Mouse (Mus musculus): ENCODE measurements around the gene Wdr38. TPM values are rescaled to one million over a fixed set of nuclear protein-coding genes. Genes with fewer than 3 reads are reported as not detected.

The Wdr38 gene
- total RNA-seq, 1 experiment from 2014 or later = 0.65 TPM

DNA sequence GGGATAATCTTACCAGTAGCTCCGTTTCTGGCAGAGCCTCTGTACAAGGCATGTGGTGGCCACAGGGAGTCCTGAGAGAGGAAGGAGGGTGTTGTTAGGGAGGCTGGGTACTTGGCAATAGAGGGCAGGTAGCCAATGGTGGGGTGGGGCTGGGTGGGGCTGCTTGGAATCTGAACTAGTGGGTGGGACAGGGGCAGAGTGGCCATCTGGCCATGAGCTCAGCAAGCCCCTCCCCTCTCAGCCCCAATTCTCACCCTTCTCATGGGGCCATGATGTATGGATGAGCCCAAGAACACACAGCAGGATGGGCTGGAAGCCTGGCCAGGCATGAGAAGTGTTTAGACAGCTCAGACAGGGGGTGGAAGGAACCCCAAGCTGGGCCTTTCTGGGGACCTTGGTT lies 9.9 kb upstream of the Wdr38 start:
- no peak for ATAC-seq (replicated peaks in 1 of 2; ENCODE audit: insufficient read depth in 1 of 2, low FRiP score in 2 of 2, low TSS enrichment in 1 of 2, low read depth in 1 of 2, poor library complexity in 2 of 2, severe bottlenecking in 2 of 2)

DNA sequence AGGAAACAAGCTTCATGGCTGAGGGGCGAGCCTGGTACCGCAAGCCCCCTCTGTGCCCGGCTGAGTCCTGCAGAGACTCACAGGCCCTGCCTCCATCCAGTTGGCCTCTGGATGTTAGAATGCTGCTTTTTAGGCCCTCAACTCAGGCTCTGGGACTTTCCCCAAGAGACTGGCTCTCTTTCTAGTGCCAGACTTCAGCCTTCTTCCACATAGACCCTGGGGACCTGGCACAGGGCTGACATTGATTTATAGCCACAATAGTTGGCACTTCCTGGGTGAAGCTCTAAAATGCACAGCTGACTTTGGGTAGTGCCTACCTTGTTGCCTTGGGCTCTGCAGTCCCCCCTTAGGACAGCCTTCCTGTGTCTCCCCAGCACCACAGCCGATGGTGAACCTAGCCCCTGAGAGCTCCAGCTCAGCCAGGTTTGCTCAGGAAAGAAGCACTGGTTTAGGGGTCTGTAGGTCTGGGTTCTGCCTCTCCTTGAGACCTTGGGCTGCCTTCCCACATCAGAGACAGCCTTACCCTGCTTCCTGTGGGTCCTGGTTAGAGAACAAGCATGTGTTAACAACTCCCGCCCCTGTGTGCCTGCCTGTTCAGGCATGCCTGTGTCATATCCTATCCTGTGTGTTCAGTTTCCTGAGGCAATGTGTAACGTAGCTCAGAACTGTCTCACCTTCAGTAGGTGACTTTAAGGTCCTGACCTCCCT lies 9.3 kb upstream of the Wdr38 start:
- ATAC-seq (replicated peaks in 1 of 2; ENCODE audit: insufficient read depth in 1 of 2, low FRiP score in 2 of 2, low TSS enrichment in 1 of 2, low read depth in 1 of 2, poor library complexity in 2 of 2, severe bottlenecking in 2 of 2) = peak; percentile 35 to 54; a peak in 1 of 4 replicates

DNA sequence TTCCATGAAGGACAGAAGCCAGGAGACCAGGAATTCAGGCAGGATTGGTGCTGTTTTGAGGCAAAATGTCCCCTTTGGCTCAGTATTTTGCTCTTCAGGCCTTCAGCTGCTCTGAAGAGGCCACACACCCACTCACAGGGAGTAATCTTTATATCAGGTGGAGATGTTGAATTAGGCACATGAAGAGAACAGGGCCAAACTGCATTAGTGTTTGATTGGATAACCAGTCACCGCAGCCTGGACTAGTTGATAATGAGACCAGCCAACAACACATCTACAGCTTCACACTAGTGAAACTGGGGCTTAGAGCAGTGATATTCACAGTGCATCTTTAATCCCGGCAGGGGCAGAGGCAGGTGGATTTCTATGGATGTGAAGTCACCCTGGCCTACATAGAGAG lies 8.3 kb upstream of the Wdr38 start:
- ATAC-seq (replicated peaks in 1 of 2; ENCODE audit: insufficient read depth in 1 of 2, low FRiP score in 2 of 2, low TSS enrichment in 1 of 2, low read depth in 1 of 2, poor library complexity in 2 of 2, severe bottlenecking in 2 of 2) = no peak

GRCm38 (mm10) chr2:38992004-38992403 lies 5.3 kb upstream of the Wdr38 start:
- ATAC-seq (replicated peaks in 1 of 2; ENCODE audit: insufficient read depth in 1 of 2, low FRiP score in 2 of 2, low TSS enrichment in 1 of 2, low read depth in 1 of 2, poor library complexity in 2 of 2, severe bottlenecking in 2 of 2) = no peak

DNA sequence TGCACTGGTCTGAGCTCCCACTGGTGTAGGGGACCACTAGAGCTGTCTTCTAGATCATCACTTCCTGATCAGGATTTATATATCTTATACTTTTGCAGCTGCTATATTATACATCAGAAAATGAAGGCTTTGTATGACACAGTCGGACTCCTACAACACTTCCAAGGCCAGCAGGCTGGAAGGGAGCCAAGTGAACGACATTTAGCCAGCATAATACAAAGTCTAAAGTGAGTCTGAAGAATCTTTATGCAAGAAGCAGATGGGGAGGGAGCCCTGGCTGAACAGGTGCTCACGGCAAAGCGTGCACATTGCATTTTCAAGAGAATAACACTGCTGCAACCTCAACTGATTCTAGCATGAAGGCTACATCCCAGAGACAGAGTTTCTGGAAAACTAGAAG lies 4.8 kb upstream of the Wdr38 start:
- ATAC-seq (replicated peaks in 1 of 2; ENCODE audit: insufficient read depth in 1 of 2, low FRiP score in 2 of 2, low TSS enrichment in 1 of 2, low read depth in 1 of 2, poor library complexity in 2 of 2, severe bottlenecking in 2 of 2) = no peak

DNA sequence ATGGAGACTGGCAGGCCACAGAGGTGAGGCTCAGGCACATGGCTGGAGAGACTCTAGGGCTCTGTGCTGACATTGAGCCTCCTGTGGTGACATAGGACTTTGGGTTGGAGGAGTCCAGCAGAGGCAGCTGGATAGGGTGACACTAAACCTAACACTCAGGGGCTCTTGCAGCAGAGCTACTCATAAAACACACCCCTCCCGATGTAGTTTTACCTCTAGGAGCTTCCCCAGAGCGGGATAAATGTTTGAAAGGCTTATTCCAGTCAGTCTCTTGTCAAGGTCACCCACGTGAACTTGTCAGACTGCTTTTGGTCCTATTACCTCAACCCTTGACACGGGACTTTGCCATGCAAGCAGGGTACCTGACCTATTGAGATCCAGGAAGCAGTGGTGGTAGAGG lies 2.1 kb downstream of the Wdr38 start:
- no peak for ATAC-seq (replicated peaks in 1 of 2; ENCODE audit: insufficient read depth in 1 of 2, low FRiP score in 2 of 2, low TSS enrichment in 1 of 2, low read depth in 1 of 2, poor library complexity in 2 of 2, severe bottlenecking in 2 of 2)

- no peak for ATAC-seq (replicated peaks in 1 of 2; ENCODE audit: insufficient read depth in 1 of 2, low FRiP score in 2 of 2, low TSS enrichment in 1 of 2, low read depth in 1 of 2, poor library complexity in 2 of 2, severe bottlenecking in 2 of 2)
These were observed 2.8 kb downstream of the Wdr38 start for GRCm38 (mm10) chr2:38999910-39000586.

GRCm38 (mm10) chr2:39000587-39000919 lies 3.3 kb downstream of the Wdr38 start:
- ATAC-seq (replicated peaks in 1 of 2; ENCODE audit: insufficient read depth in 1 of 2, low FRiP score in 2 of 2, low TSS enrichment in 1 of 2, low read depth in 1 of 2, poor library complexity in 2 of 2, severe bottlenecking in 2 of 2) = no peak

GRCm38 (mm10) chr2:39001866-39002265 lies 4.6 kb downstream of the Wdr38 start:
- ATAC-seq (replicated peaks in 1 of 2; ENCODE audit: insufficient read depth in 1 of 2, low FRiP score in 2 of 2, low TSS enrichment in 1 of 2, low read depth in 1 of 2, poor library complexity in 2 of 2, severe bottlenecking in 2 of 2) = no peak

GRCm38 (mm10) chr2:39003106-39003505 lies 5.8 kb downstream of the Wdr38 start:
- ATAC-seq (replicated peaks in 1 of 2; ENCODE audit: insufficient read depth in 1 of 2, low FRiP score in 2 of 2, low TSS enrichment in 1 of 2, low read depth in 1 of 2, poor library complexity in 2 of 2, severe bottlenecking in 2 of 2) = no peak

DNA sequence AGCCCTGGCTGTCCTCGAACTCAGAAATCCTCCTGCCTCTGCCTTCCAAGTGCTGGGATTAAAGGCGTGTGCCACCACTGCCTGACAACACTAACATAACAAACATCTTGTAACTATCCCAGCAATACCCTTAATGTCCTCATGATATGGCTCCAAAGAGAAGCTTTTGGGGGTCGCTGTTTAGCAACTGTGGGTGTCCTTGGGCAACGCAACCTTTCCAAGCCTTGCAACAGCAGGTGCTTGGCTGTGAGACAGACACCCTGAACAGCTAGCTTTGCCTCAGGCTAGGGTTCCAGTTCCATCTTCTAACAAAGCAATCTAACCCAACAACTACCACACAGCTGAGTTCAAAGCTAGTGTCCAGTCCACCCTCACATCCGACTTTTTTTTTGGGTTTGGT lies 6.2 kb downstream of the Wdr38 start:
- ATAC-seq (replicated peaks in 1 of 2; ENCODE audit: insufficient read depth in 1 of 2, low FRiP score in 2 of 2, low TSS enrichment in 1 of 2, low read depth in 1 of 2, poor library complexity in 2 of 2, severe bottlenecking in 2 of 2) = no peak

DNA sequence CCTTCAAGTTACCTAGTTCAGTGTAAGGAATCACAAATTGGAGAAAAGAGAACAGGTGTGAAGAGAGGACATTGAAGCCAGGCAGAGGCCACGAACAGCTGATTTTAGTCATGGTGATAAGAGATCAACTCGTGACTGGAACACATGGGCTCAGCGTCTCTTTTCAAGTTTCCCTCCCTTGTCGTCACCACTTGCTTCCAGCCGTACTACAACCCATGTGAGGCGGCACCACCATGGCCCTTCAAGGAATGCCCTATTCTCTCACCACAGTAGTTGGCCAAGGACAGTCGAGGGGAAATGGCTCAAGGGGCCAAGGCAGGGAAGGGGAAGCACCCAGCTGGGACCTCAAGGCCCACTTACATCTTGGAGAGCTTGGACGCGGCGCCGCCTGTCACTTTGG lies 7.1 kb downstream of the Wdr38 start:
- ATAC-seq (replicated peaks in 1 of 2; ENCODE audit: insufficient read depth in 1 of 2, low FRiP score in 2 of 2, low TSS enrichment in 1 of 2, low read depth in 1 of 2, poor library complexity in 2 of 2, severe bottlenecking in 2 of 2) = peak in 1 of 2 experiments; percentile 1; a peak in 1 of 4 replicates

- peak; percentile 81 to 83 for ATAC-seq (replicated peaks in 1 of 2; ENCODE audit: insufficient read depth in 1 of 2, low FRiP score in 2 of 2, low TSS enrichment in 1 of 2, low read depth in 1 of 2, poor library complexity in 2 of 2, severe bottlenecking in 2 of 2)
These were observed 7.7 kb downstream of the Wdr38 start, which contains the start of gene Arpc5l for GRCm38 (mm10) chr2:39004880-39005435. Gene Arpc5l, plus strand, starts transcription at chr2:39005348.

DNA sequence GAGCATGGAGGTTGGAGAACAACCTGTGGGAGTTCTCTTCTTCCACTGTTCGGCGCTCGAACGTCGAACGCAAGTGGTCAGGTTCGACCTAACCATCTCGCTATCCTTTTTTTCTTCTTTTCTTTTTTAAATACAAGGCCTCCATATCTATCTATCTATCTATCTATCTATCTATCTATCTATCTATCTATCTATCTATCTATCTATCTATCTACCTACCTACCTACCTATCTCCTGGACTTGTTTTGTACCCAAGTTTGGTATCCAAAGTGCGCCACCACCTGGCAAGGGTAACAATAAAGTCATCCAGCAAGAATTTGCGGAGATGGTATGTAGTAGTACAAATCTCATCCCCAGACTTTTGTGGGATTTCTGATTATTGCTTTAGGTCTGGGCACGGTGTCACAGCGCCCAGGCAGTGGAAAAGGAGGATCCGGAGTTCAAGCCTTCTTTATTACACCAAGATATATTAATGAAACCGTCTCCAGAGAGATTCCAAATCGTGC lies 8.4 kb downstream of the Wdr38 start, which contains the start of gene Rpl35:
TSS of gene Rpl35 (minus strand) at position 51 of the 506 bp plus-strand sequence.
- ATAC-seq (replicated peaks in 1 of 2; ENCODE audit: insufficient read depth in 1 of 2, low FRiP score in 2 of 2, low TSS enrichment in 1 of 2, low read depth in 1 of 2, poor library complexity in 2 of 2, severe bottlenecking in 2 of 2) = no peak

DNA sequence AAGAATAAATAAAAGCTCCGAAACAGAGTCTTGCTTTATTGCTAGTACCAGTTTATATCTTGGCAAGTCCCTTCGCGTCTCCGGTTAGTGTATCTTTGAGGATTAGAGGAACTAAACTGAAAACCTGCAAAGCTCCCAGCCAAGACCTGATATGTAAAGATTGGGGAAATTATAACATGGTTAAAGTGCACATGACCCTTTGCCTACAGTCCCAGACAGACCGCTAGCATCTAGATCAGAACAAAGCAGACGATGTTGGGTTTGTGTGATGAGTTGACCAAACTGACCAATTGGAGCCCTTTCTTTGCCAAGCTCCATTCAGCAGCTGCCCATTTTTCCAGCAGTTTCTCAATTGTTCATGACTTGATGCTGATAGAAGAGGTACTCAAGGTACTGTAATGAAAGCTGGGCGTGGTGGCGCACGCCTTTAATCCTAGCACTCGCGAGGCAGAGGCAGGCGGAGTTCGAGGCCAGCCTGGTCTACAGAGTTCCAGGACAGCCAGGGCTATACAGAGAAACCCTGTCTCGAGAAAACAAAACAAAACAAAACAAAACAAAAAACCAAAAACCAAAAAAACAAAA lies 9.0 kb downstream of the Wdr38 start:
- no peak for ATAC-seq (replicated peaks in 1 of 2; ENCODE audit: insufficient read depth in 1 of 2, low FRiP score in 2 of 2, low TSS enrichment in 1 of 2, low read depth in 1 of 2, poor library complexity in 2 of 2, severe bottlenecking in 2 of 2)

GRCm38 (mm10) chr2:39007865-39008264 lies 10.6 kb downstream of the Wdr38 start:
- ATAC-seq (replicated peaks in 1 of 2; ENCODE audit: insufficient read depth in 1 of 2, low FRiP score in 2 of 2, low TSS enrichment in 1 of 2, low read depth in 1 of 2, poor library complexity in 2 of 2, severe bottlenecking in 2 of 2) = peak; percentile 31 to 60

- 0 out of 4 replicates have a peak, but pooled peaks of 1 of the 2 experiments have one; percentile 0 for ATAC-seq (replicated peaks in 1 of 2; ENCODE audit: insufficient read depth in 1 of 2, low FRiP score in 2 of 2, low TSS enrichment in 1 of 2, low read depth in 1 of 2, poor library complexity in 2 of 2, severe bottlenecking in 2 of 2)
These were observed 11.1 kb downstream of the Wdr38 start for GRCm38 (mm10) chr2:39008350-39008851.

DNA sequence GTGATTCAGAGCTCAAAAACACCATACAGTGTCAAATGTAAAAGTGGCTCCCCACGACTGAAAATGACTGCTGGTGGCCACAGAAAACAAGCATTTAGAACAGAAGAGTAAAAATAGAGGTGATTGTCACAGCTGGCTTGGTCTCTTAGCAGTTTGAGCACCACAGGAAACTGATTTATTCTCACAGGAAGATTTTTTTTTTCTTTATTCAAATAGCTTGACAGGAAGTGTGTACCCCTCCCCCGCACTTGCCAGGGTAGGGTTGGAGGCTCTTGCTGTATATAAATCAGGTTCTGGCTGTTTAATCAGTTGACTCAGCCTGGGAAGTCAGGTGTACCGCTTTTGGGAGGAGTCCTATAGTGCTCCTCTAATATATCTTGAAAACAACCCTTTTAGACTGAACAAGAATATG lies 11.7 kb downstream of the Wdr38 start:
- ATAC-seq (replicated peaks in 1 of 2; ENCODE audit: insufficient read depth in 1 of 2, low FRiP score in 2 of 2, low TSS enrichment in 1 of 2, low read depth in 1 of 2, poor library complexity in 2 of 2, severe bottlenecking in 2 of 2) = peak in 1 of 2 experiments; percentile 18; a peak in 1 of 4 replicates
